Mouse (Mus musculus) hindbrain, embryonic 14.5 days (tissue): ENCODE data around the gene Dgka. TPM values are rescaled to one million over a fixed set of nuclear protein-coding genes. Genes with fewer than 3 reads are reported as not detected.

Experiments
- ATAC-seq: fragments of 200-750 bp; cut with Nextera tagmentation; 2 replicates; pipeline ENCODE4 v1.8.0; 2017; ENCODE audit warnings: moderate number of reproducible peaks, mild to moderate bottlenecking, moderate TSS enrichment, moderate library complexity; ENCODE audit not compliant: low FRiP score
- DNase-seq: peaks from one replicate; pipeline ENCODE4 v3.0.0-alpha.2; 2015; ENCODE audit warnings: low spot score
- H3K27ac ChIP-seq: fragments of 300-500 bp; sonication (generic); 2 replicates; pipeline ENCODE4 v1.5.1; 2014; ENCODE audit warnings: mild to moderate bottlenecking, moderate library complexity
- H3K27me3 ChIP-seq: fragments of 300-500 bp; sonication (generic); 2 replicates; pipeline ENCODE4 v1.6.1; 2014; ENCODE audit warnings: mild to moderate bottlenecking, low read length, mixed read lengths; ENCODE audit not compliant: control insufficient read depth, insufficient read depth
- H3K36me3 ChIP-seq: fragments of 300-500 bp; sonication (generic); replicated peaks from 2 replicates; pipeline ENCODE4 v1.6.1; 2014; ENCODE audit not compliant: control insufficient read depth, insufficient read depth
- H3K4me1 ChIP-seq: fragments of 300-500 bp; sonication (generic); replicated peaks from 2 replicates; pipeline ENCODE4 v1.6.1; 2014; ENCODE audit warnings: antibody characterized with exemption, low read length, mixed read lengths; ENCODE audit not compliant: control insufficient read depth, insufficient read depth
- H3K4me2 ChIP-seq: fragments of 300-500 bp; sonication (generic); replicated peaks from 2 replicates; pipeline ENCODE4 v1.6.1; 2014; ENCODE audit warnings: mild to moderate bottlenecking, moderate library complexity
- H3K4me3 ChIP-seq: fragments of 300-500 bp; sonication (generic); replicated peaks from 2 replicates; pipeline ENCODE4 v1.5.1; 2014; ENCODE audit warnings: mild to moderate bottlenecking, low read length
- H3K9ac ChIP-seq: fragments of 300-500 bp; sonication (generic); 2 replicates; pipeline ENCODE4 v1.6.1; 2014
- H3K9me3 ChIP-seq: fragments of 300-500 bp; sonication (generic); 2 replicates; pipeline ENCODE4 v1.6.1; 2016; ENCODE audit warnings: low read length; ENCODE audit not compliant: control insufficient read depth
- WGBS: fragments of 180-500 bp; shearing (Covaris S2); extraction: QIAGEN DNeasy Blood & Tissue Kit; methylation state at CpG from one replicate; pipeline ENCODE4 v1.1.7; 2014; 5-methylcytosine and 5-hydroxymethylcytosine counted together
- polyA plus RNA-seq: library from polyadenylated mRNA; unstranded; fragments of >200 nt; fragmentation: Nextera tagmentation; extraction: Ambion mirVana; gene quantifications from 2 replicates; pipeline ENCODE4 v1.2.1, GENCODE M21; 2014

Dgka gene
- polyA plus RNA-seq, 1 experiment from 2014 or later: 6.9 TPM

DNA sequence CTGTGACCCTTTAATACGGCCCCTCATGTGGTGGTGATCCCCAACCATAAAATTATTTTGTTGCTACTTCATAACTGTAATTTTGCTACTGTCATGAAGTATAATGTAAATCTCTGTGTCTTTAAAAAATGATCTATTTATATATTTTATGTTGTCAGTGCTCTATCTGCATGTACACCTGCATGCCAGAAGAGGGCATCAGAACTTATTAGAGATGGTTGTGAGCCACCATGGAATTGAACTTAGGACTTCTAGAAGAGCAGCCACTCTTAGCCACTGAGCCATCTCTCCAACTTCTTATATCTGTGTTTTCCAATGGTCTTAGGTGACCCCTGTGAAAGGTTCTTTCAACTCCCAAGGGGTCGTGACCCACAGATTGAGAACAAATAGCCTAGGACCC is 28.2 kb upstream of the Dgka start:
- ATAC-seq: no peak
- no peaks in the 10 kb centered on the region for H3K27me3 ChIP-seq
- H3K27ac ChIP-seq: no peak overlapping the region
- H3K9ac ChIP-seq: no peak overlapping the region
- no peaks in the 10 kb centered on the region for H3K9me3 ChIP-seq
- no peaks in the 10 kb centered on the region for H3K4me1 ChIP-seq
- H3K4me2 ChIP-seq: no peak overlapping the region
- no peak for DNase-seq
- H3K36me3 ChIP-seq: no peaks in the 10 kb centered on the region; the same call in 1 of the 2 replicates
- no peak overlapping the region for H3K4me3 ChIP-seq
- 88% methylated on average over 2 of the region's 2 CpGs for WGBS

DNA sequence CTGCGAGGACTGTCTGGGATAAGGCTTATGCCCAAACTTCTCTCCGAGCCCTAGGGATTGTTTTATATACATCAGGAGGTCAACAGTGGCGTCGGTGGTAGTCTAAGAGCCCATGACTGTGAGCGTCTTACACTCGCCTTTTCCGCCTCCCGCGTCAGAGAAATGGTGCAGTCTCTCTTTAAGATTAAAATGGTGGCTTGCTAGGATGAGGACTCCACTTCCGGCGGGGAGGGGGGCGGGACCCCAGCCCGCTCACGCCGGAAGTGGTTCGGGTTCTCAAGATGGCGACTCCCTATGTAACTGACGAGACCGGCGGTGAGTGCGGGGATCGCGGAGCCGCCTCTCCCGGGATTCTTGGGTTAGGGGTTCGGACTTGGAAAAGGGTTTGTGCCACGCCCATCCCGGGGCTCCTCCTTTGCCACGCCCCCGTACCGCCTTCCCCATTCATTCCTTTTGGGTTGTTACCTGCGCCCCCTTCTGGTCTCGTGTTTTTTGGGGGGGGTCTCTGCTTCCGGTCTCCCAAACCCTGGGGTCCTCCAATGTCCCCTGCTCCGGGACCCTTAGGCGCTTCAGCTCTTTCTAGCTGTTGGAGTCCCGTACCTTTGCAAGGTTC is 3.7 kb upstream of the Dgka start:
- WGBS: under 1% methylated on average over 35 of the region's 37 CpGs

DNA sequence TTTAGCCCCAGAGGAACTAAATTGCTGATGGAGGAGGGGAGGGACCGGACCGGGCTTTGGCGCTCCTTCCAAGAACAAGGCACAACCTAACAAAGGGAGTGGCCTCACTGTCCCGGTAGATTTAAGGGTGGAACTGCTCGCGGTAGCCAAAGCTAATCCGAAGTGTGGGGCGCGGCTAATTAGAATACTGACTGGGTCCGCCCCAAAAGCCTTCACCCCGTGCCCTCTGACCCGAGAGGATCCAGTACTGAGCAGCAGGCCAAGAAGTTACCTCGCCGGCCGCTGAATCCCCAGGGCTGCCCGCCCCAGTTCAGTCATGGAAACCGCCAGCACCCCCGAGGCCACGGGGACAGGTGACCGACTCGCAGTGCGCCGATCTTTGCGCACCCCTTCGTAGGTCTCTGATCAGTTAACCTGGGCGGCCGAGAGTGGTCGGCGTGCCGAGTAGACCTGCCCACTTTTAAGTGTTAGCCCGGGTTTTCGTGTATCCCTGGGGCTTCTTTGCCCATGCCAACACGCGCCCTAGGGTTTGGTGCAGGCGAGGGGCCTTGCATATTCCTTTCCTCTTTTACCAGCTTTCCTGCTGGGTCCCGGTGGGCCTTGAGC is 3.1 kb upstream of the Dgka start, which contains the start of gene Pym1:
TSS of gene Pym1 (plus strand) at position 244 of the 606 bp plus-strand sequence.
- H3K9ac ChIP-seq: peak within 1 kb of the TSS; percentile 92
- H3K4me1 ChIP-seq: peaks cover 34% of the 10 kb centered on the region
- H3K9me3 ChIP-seq: no peaks in the 10 kb centered on the region
- ATAC-seq (peak; percentile 58), DNase-seq (peak; percentile 28)
- H3K36me3 ChIP-seq: peaks cover 2% of the 10 kb centered on the region; the same call in 1 of the 2 replicates
- H3K4me2 ChIP-seq: peak within 1 kb of the TSS; percentile 97
- H3K27me3 ChIP-seq: peaks cover 24% of the 10 kb centered on the region
- 1% methylated on average over 36 of the region's 36 CpGs for WGBS
- peak within 1 kb of the TSS; percentile 65 for H3K4me3 ChIP-seq
- H3K27ac ChIP-seq: peak within 1 kb of the TSS; percentile 94

More for the DNA sequence above, 3.7 kb upstream of the Dgka start:
- peaks cover 19% of the 10 kb centered on the region for H3K27me3 ChIP-seq
- no peaks in the 10 kb centered on the region for H3K9me3 ChIP-seq
- peak overlapping the region; percentile 65 for H3K4me3 ChIP-seq
- peak overlapping the region; percentile 97 for H3K4me2 ChIP-seq
- peaks cover 2% of the 10 kb centered on the region; the same call in 1 of the 2 replicates for H3K36me3 ChIP-seq
- peak overlapping the region; percentile 94 for H3K27ac ChIP-seq
- peak overlapping the region; percentile 92 for H3K9ac ChIP-seq
- H3K4me1 ChIP-seq: peaks cover 34% of the 10 kb centered on the region
- ATAC-seq (peak; percentile 94), DNase-seq (peak; percentile 91)

DNA sequence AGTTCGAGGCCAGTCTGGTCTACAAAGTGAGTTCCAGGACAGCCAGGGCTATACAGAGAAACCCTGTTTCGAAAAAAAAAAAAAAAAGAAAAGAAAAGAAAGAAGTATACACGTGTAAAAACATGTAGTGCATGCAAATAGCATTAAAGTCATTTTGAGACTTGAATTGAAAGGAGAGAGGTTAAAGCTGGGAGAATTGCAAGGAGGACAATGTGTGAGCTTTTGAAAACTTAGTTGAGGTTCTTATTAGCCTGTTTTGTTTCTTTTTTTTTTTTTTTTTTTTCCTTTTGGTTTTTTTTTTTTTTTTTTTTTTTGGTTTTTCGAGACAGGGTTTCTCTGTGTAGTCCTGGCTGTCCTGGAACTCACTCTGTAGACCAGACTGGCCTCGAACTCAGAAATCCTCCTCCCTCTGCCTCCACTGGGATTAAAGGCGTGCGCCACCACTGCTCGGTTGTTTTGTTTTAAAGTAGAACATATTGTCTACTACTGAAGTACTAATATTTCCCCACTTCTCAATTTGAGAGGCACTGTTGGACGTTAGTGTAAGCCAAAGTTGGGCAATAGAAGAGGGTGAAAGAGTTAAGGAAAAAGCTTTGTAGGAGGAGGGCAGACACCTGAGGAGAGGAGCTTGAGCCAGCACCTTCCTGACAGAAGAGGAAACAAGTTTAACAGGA is 2.5 kb upstream of the Dgka start:
- Histone ChIP-seq H3K9ac (peak overlapping the region; percentile 92), H3K4me1 (peaks cover 34% of the 10 kb centered on the region), H3K27ac (peak overlapping the region; percentile 94), H3K4me3 (peak overlapping the region; percentile 65), H3K9me3 (no peaks in the 10 kb centered on the region), H3K27me3 (peaks cover 30% of the 10 kb centered on the region), H3K4me2 (peak overlapping the region; percentile 97), H3K36me3 (0 out of 2 replicates have a peak, but pooled peaks cover 2% of the 10 kb centered on the region)
- 42% methylated on average over 9 of the region's 9 CpGs for WGBS
- ATAC-seq: no peak
- DNase-seq: no peak

DNA sequence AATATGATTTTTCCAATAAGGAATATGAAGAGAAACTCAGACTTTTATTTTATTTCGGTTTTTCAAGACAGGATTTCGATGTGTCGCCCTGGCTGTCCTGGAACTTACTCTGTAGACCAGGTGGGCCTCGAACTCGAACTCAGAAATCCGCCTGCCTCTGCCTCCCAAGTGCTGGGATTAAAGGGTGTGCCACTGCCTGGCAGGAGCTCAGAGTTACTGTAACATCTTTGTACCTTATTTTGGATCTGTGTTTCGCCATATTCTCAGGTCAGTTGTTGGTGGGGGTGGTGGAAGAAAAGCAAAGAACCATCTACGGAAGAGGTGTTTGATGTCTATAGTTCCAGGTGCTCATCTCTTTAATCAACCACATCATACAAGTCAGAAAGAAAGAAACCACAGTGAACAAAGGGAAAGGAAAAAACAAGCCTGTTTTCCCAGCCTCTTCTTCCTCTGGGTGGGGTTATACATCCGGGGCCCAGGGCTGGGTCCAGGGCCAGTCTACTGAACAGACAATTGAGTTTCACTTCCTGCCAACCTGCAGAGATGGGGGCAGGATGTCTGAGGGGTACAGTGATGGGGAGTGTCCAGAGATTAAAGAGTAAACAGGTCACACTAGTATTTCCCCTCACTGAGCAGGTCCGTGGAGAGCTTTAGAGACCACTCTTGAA is 1.4 kb upstream of the Dgka start:
- Histone ChIP-seq H3K9ac (no peak overlapping the region), H3K36me3 (no peaks in the 10 kb centered on the region), H3K4me2 (no peak overlapping the region), H3K27me3 (peaks cover 38% of the 10 kb centered on the region), H3K27ac (no peak overlapping the region), H3K4me3 (no peak overlapping the region), H3K9me3 (no peaks in the 10 kb centered on the region), H3K4me1 (peaks cover 34% of the 10 kb centered on the region)
- ATAC-seq (no peak), DNase-seq (no peak)
- 96% methylated on average over 10 of the region's 10 CpGs for WGBS

DNA sequence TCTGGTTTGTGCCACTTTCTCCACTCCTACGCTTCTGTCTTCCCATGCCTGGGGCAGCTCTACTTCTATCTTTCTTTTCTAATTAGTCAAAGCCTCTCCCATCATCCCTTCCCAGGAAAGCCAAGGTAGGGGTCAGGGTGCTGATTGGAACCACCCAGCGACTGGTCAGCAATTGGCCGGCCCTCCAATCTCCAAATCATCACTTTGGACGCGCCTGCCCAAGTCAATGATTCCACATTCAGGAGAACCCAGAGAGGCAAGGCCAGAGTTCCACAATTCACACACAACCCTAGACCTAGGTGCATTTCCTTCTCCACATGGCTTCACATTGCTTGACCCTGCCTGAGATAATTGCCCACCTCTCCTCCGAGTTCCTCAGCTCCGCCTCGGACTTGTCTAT is 444 bp downstream of the Dgka start:
- DNase-seq: no peak

DNA sequence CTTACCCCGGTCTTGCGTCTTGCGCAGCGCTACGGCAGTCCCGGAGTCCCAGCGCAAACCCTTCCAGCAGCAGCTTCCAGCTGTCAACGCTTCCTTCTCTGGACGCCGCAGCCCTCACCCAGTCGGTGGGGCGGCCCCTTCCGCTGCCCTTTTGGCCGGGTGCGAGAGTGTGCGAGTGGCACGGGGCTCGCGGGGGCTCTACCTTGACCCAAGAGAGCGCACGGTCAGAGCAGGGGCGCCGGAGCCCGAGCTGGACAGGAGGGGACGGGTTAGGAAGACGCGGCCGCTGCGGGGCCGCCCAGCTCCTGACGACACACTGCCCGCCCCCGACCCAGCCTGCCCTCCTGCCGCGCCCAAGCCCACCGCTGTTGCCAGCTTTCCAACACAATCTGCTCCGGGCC is 864 bp downstream of the Dgka start:
- peaks cover 20% of the 10 kb centered on the region for H3K4me1 ChIP-seq
- peak overlapping the region; percentile 97 for H3K4me2 ChIP-seq
- peaks cover 38% of the 10 kb centered on the region for H3K27me3 ChIP-seq
- H3K27ac ChIP-seq: no peak overlapping the region
- H3K4me3 ChIP-seq: peak overlapping the region; percentile 70
- H3K36me3 ChIP-seq: no peaks in the 10 kb centered on the region
- 0% methylated on average over 35 of the region's 37 CpGs for WGBS
- peak overlapping the region; percentile 83 for H3K9ac ChIP-seq
- ATAC-seq (0 out of 2 replicates have a peak, but pooled peaks have one; percentile 19), DNase-seq (no peak)
- no peaks in the 10 kb centered on the region for H3K9me3 ChIP-seq

More for the DNA sequence above, 444 bp downstream of the Dgka start:
- H3K4me3 ChIP-seq: peak overlapping the region; percentile 70
- H3K27ac ChIP-seq: no peak overlapping the region
- WGBS: 17% methylated on average over 8 of the region's 8 CpGs
- H3K9me3 ChIP-seq: no peaks in the 10 kb centered on the region
- H3K36me3 ChIP-seq: no peaks in the 10 kb centered on the region
- peaks cover 23% of the 10 kb centered on the region for H3K4me1 ChIP-seq
- H3K9ac ChIP-seq: peak overlapping the region; percentile 83
- peak overlapping the region; percentile 97 for H3K4me2 ChIP-seq
- ATAC-seq: no peak
- peaks cover 38% of the 10 kb centered on the region for H3K27me3 ChIP-seq

DNA sequence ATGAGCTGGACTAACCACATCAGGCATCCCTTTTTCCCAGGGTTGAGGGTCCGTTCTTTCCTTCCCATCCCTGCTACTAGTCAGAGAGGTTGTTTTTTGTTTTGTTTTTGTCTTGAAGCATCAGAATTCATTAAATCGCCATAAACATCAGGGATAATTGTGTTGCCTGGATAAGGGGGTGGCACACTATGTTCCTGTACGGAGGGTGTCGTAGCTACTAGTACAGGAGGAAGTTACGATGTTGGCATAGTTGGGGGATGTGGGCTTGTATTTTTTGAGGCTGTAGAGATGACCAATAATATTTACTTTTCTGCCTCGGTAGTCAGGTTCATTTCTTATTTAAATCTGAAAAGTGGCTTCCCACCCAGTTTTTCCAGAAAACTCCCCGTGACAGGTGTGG is 1.4 kb downstream of the Dgka start:
- Histone ChIP-seq H3K9ac (peak overlapping the region; percentile 83), H3K9me3 (no peaks in the 10 kb centered on the region), H3K36me3 (no peaks in the 10 kb centered on the region), H3K4me3 (peak overlapping the region; percentile 70), H3K4me1 (peaks cover 20% of the 10 kb centered on the region), H3K4me2 (peak overlapping the region; percentile 97), H3K27ac (no peak overlapping the region), H3K27me3 (peaks cover 38% of the 10 kb centered on the region)
- ATAC-seq: no peak
- WGBS: 7% methylated on average over 7 of the region's 7 CpGs
- no peak for DNase-seq

DNA sequence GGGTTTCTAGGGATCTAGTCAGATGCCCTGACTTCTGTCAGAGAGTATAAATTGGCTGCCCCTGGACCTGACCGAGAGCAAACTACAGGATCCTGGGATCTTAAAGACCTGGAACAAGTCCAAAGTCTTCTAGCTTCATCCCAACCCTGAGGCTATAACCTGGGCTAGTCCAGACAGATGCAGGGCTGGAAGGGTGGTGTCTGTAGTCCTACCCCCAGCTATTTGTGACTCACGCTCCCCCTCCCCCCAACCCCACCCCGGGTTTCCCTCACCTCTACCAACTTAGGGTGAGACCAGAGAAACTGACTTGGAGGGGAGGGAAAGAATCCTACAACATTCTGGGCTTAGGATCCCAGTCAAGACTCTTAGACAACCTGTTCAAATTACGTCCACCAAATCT is 2.0 kb downstream of the Dgka start:
- Histone ChIP-seq H3K9ac (no peak overlapping the region), H3K4me3 (no peak overlapping the region; the same call in 1 of the 2 replicates), H3K36me3 (no peaks in the 10 kb centered on the region), H3K9me3 (no peaks in the 10 kb centered on the region), H3K4me1 (peaks cover 18% of the 10 kb centered on the region), H3K4me2 (peak overlapping the region; percentile 97; the same call in 1 of the 2 replicates), H3K27me3 (peaks cover 38% of the 10 kb centered on the region), H3K27ac (no peak overlapping the region)
- 46% methylated on average over 4 of the region's 4 CpGs for WGBS
- ATAC-seq: no peak
- no peak for DNase-seq
